Mouse (Mus musculus) forebrain, embryonic 12.5 days (tissue): ENCODE results near the gene Igbp1. TPM values are rescaled to one million over a fixed set of nuclear protein-coding genes. Genes with fewer than 3 reads are reported as not detected.
A peak's percentile ranks its signal among the peaks of the same experiment; 100 is the strongest.

Experiments
- ATAC-seq: fragments of 200-750 bp; cut with Nextera tagmentation; 2 replicates; pipeline ENCODE4 v1.8.0; 2017; ENCODE audit warnings: moderate TSS enrichment; ENCODE audit not compliant: low FRiP score
- H3K27ac ChIP-seq: fragments of 300-500 bp; sonication (generic); 2 replicates; pipeline ENCODE4 v1.5.1; 2016; ENCODE audit warnings: mild to moderate bottlenecking
- H3K27me3 ChIP-seq: fragments of 300-500 bp; sonication (generic); 2 replicates; pipeline ENCODE4 v1.6.1; 2016; ENCODE audit warnings: mild to moderate bottlenecking
- H3K36me3 ChIP-seq: fragments of 300-500 bp; sonication (generic); replicated peaks from 2 replicates; pipeline ENCODE4 v1.6.1; 2016; ENCODE audit warnings: mild to moderate bottlenecking
- H3K4me1 ChIP-seq: fragments of 300-500 bp; sonication (generic); 2 replicates; pipeline ENCODE4 v1.6.1; 2016
- H3K4me2 ChIP-seq: fragments of 300-500 bp; sonication (generic); 2 replicates; pipeline ENCODE4 v1.6.1; 2016; ENCODE audit warnings: mild to moderate bottlenecking, moderate library complexity
- H3K4me3 ChIP-seq: fragments of 300-500 bp; sonication (generic); replicated peaks from 2 replicates; pipeline ENCODE4 v1.5.1; 2016; ENCODE audit warnings: mild to moderate bottlenecking
- H3K9ac ChIP-seq: fragments of 300-500 bp; sonication (generic); 2 replicates; pipeline ENCODE4 v1.6.1; 2016; ENCODE audit warnings: mild to moderate bottlenecking
- H3K9me3 ChIP-seq: fragments of 300-500 bp; sonication (generic); 2 replicates; pipeline ENCODE4 v1.6.1; 2016
- WGBS: fragments of 180-500 bp; shearing (Covaris S2); methylation state at CpG from one replicate; pipeline ENCODE4 v1.1.7; 2016; 5-methylcytosine and 5-hydroxymethylcytosine counted together
- polyA plus RNA-seq: library from polyadenylated mRNA; unstranded; fragments of >200 nt; fragmentation: Nextera tagmentation; extraction: Ambion mirVana; gene quantifications from 2 replicates; pipeline ENCODE4 v1.2.1, GENCODE M21; 2016

Igbp1 gene
- polyA plus RNA-seq = 28.6 and 29.9 TPM in 2 replicates

- H3K27ac ChIP-seq = no peak within 1 kb of the TSS
- H3K4me1 ChIP-seq = peaks cover 9% of the 10 kb centered on the region; the same call in 1 of the 2 replicates
- H3K4me2 ChIP-seq = peak within 1 kb of the TSS; percentile 60
- peaks cover 18% of the 10 kb centered on the region for H3K27me3 ChIP-seq
- peaks cover 9% of the 10 kb centered on the region; the same call in 1 of the 2 replicates for H3K36me3 ChIP-seq
- H3K9ac ChIP-seq = peak within 1 kb of the TSS; percentile 58
- H3K4me3 ChIP-seq = peak within 1 kb of the TSS; percentile 55
- no peaks in the 10 kb centered on the region for H3K9me3 ChIP-seq
- WGBS = 24% methylated on average over 32 of the region's 32 CpGs
- peak; percentile 96 for ATAC-seq
Observed at GRCm38 (mm10) chrX:100494068-100494978, at the start of gene Igbp1. TSS of gene Igbp1 (plus strand) at chrX:100494291.

- Histone ChIP-seq H3K27me3 (peaks cover 34% of the 10 kb centered on the region), H3K27ac (no peak overlapping the region), H3K4me2 (no peak overlapping the region), H3K9ac (no peak overlapping the region), H3K9me3 (no peaks in the 10 kb centered on the region), H3K4me3 (no peak overlapping the region), H3K4me1 (no peaks in the 10 kb centered on the region), H3K36me3 (no peaks in the 10 kb centered on the region)
- ATAC-seq = no peak
- 80% methylated on average over 4 of the region's 4 CpGs for WGBS
Observed at GRCm38 (mm10) chrX:100468047-100468446, 26.0 kb upstream of the Igbp1 start.

GRCm38 (mm10) chrX:100470126-100470525, 24.0 kb upstream of the Igbp1 start:
- Histone ChIP-seq H3K27me3 (peaks cover 39% of the 10 kb centered on the region), H3K9ac (no peak overlapping the region), H3K4me1 (no peaks in the 10 kb centered on the region), H3K36me3 (no peaks in the 10 kb centered on the region), H3K9me3 (no peaks in the 10 kb centered on the region), H3K27ac (no peak overlapping the region), H3K4me3 (no peak overlapping the region), H3K4me2 (no peak overlapping the region)
- 89% methylated on average over 3 of the region's 3 CpGs for WGBS
- ATAC-seq = no peak

- ATAC-seq = no peak
- no peaks in the 10 kb centered on the region for H3K9me3 ChIP-seq
- no peak overlapping the region for H3K4me2 ChIP-seq
- WGBS = 83% methylated on average over 3 of the region's 3 CpGs
- H3K27ac ChIP-seq = no peak overlapping the region
- H3K4me1 ChIP-seq = no peaks in the 10 kb centered on the region
- H3K4me3 ChIP-seq = no peak overlapping the region
- peaks cover 42% of the 10 kb centered on the region for H3K27me3 ChIP-seq
- H3K9ac ChIP-seq = no peak overlapping the region
- H3K36me3 ChIP-seq = no peaks in the 10 kb centered on the region
Observed at GRCm38 (mm10) chrX:100471491-100471890, 22.6 kb upstream of the Igbp1 start.

GRCm38 (mm10) chrX:100475569-100476223, 18.4 kb upstream of the Igbp1 start:
- Histone ChIP-seq H3K4me2 (no peak overlapping the region), H3K36me3 (no peaks in the 10 kb centered on the region), H3K27me3 (peaks cover 33% of the 10 kb centered on the region), H3K4me1 (no peaks in the 10 kb centered on the region), H3K4me3 (no peak overlapping the region), H3K27ac (no peak overlapping the region), H3K9ac (no peak overlapping the region), H3K9me3 (no peaks in the 10 kb centered on the region)
- no peak for ATAC-seq
- 80% methylated on average over 4 of the region's 4 CpGs for WGBS

- Histone ChIP-seq H3K27me3 (peaks cover 19% of the 10 kb centered on the region), H3K4me3 (no peak overlapping the region), H3K36me3 (no peaks in the 10 kb centered on the region), H3K4me2 (no peak overlapping the region), H3K4me1 (no peaks in the 10 kb centered on the region), H3K9me3 (no peaks in the 10 kb centered on the region), H3K27ac (no peak overlapping the region), H3K9ac (no peak overlapping the region)
- ATAC-seq = 0 out of 2 replicates have a peak, but pooled peaks have one; percentile 46
- 39% methylated on average over 3 of the region's 3 CpGs for WGBS
Observed at GRCm38 (mm10) chrX:100480317-100480716, 13.8 kb upstream of the Igbp1 start.

GRCm38 (mm10) chrX:100493500-100494067, 507 bp upstream of the Igbp1 start:
- 15% methylated on average over 21 of the region's 22 CpGs for WGBS
- H3K36me3 ChIP-seq = peaks cover 9% of the 10 kb centered on the region; the same call in 1 of the 2 replicates
- peak overlapping the region; percentile 55 for H3K4me3 ChIP-seq
- no peaks in the 10 kb centered on the region for H3K9me3 ChIP-seq
- H3K4me1 ChIP-seq = peaks cover 9% of the 10 kb centered on the region; the same call in 1 of the 2 replicates
- ATAC-seq = peak; percentile 52
- no peak overlapping the region for H3K27ac ChIP-seq
- H3K27me3 ChIP-seq = peaks cover 19% of the 10 kb centered on the region
- H3K9ac ChIP-seq = no peak overlapping the region
- H3K4me2 ChIP-seq = peak overlapping the region; percentile 53

GRCm38 (mm10) chrX:100504175-100504851, 10.2 kb downstream of the Igbp1 start:
- no peaks in the 10 kb centered on the region for H3K4me1 ChIP-seq
- no peaks in the 10 kb centered on the region for H3K9me3 ChIP-seq
- no peaks in the 10 kb centered on the region; the same call in 1 of the 2 replicates for H3K36me3 ChIP-seq
- WGBS = 88% methylated on average over 5 of the region's 5 CpGs
- no peak overlapping the region for H3K27ac ChIP-seq
- H3K4me2 ChIP-seq = no peak overlapping the region
- H3K27me3 ChIP-seq = peaks cover 3% of the 10 kb centered on the region; the same call in 1 of the 2 replicates
- no peak overlapping the region for H3K4me3 ChIP-seq
- no peak for ATAC-seq
- no peak overlapping the region for H3K9ac ChIP-seq

GRCm38 (mm10) chrX:100508164-100508563, 14.1 kb downstream of the Igbp1 start:
- Histone ChIP-seq H3K36me3 (no peaks in the 10 kb centered on the region; the same call in 1 of the 2 replicates), H3K27ac (no peak overlapping the region), H3K9me3 (no peaks in the 10 kb centered on the region), H3K4me1 (no peaks in the 10 kb centered on the region), H3K9ac (no peak overlapping the region), H3K4me2 (no peak overlapping the region), H3K27me3 (no peaks in the 10 kb centered on the region; the same call in 1 of the 2 replicates), H3K4me3 (no peak overlapping the region)
- 87% methylated on average over 4 of the region's 4 CpGs for WGBS
- no peak for ATAC-seq

- no peaks in the 10 kb centered on the region for H3K9me3 ChIP-seq
- 81% methylated on average over 3 of the region's 3 CpGs for WGBS
- H3K27ac ChIP-seq = no peak overlapping the region
- H3K27me3 ChIP-seq = no peaks in the 10 kb centered on the region; the same call in 1 of the 2 replicates
- H3K4me2 ChIP-seq = no peak overlapping the region
- H3K4me1 ChIP-seq = no peaks in the 10 kb centered on the region
- no peaks in the 10 kb centered on the region for H3K36me3 ChIP-seq
- no peak overlapping the region for H3K4me3 ChIP-seq
- no peak for ATAC-seq
- H3K9ac ChIP-seq = no peak overlapping the region
Observed at GRCm38 (mm10) chrX:100509921-100510320, 15.8 kb downstream of the Igbp1 start.

GRCm38 (mm10) chrX:100516683-100517082, 22.6 kb downstream of the Igbp1 start:
- H3K4me2 ChIP-seq = no peak overlapping the region
- H3K27me3 ChIP-seq = peaks cover 14% of the 10 kb centered on the region; the same call in 1 of the 2 replicates
- WGBS = 89% methylated on average over 3 of the region's 3 CpGs
- ATAC-seq = no peak
- no peaks in the 10 kb centered on the region for H3K9me3 ChIP-seq
- peaks cover 5% of the 10 kb centered on the region for H3K36me3 ChIP-seq
- H3K9ac ChIP-seq = no peak overlapping the region
- no peak overlapping the region for H3K4me3 ChIP-seq
- H3K27ac ChIP-seq = no peak overlapping the region
- H3K4me1 ChIP-seq = no peaks in the 10 kb centered on the region
